Mouse (Mus musculus): Measurements from ENCODE around the gene Aatf. TPM values are rescaled to one million over a fixed set of nuclear protein-coding genes. Genes with fewer than 3 reads are reported as not detected.

Gene Aatf
- polyA plus RNA-seq (2014; fragmentation: Illumina TruSeq; extraction: RNeasy Lipid Tissue Mini Kit (QIAGEN cat#74804); ENCODE audit: low read depth, low replicate concordance), result 19.7 TPM

GRCm38 (mm10) chr11:84513171-84514116 is at the start of gene Aatf:
TSS of gene Aatf (minus strand) at chr11:84513522.

GRCm38 (mm10) chr11:84525421-84526274 is 12.3 kb upstream of the Aatf start, which contains the start of gene Lhx1:
TSS of gene Lhx1 (minus strand) at chr11:84525535.

Other genes with a start within 250 kb of the Aatf start
- 13.7 TPM for gene Lhx1, start 12.0 kb upstream of the Aatf start, polyA plus RNA-seq (2014; fragmentation: Illumina TruSeq; extraction: RNeasy Lipid Tissue Mini Kit (QIAGEN cat#74804); ENCODE audit: low read depth, low replicate concordance)

Measured in kidney, adult 10 weeks (tissue).